Mouse (Mus musculus) megakaryocyte, embryonic 14.5 days (primary cell): ENCODE data around the gene Gm20816. TPM values are rescaled to one million over a fixed set of nuclear protein-coding genes. Genes with fewer than 3 reads are reported as not detected.
"Not testable (repeated sequence)": the region's sequence is repeated elsewhere in the genome, so short reads cannot be mapped to it uniquely, and the experiment has no call there.

Experiments
- H3K27me3 ChIP-seq: replicated peaks from 2 replicates; pipeline ENCODE3; 2012; ENCODE audit warnings: inconsistent platforms
- H3K36me3 ChIP-seq: replicated peaks from 2 replicates; pipeline ENCODE3; 2012; ENCODE audit warnings: low read length, inconsistent platforms, mixed read lengths
- H3K4me1 ChIP-seq: 2 replicates; pipeline ENCODE4 v1.6.1; 2012; ENCODE audit warnings: inconsistent platforms
- H3K4me3 ChIP-seq: replicated peaks from 2 replicates; pipeline ENCODE3; 2012; ENCODE audit warnings: moderate library complexity, mild to moderate bottlenecking, inconsistent platforms
- H3K9me3 ChIP-seq: 2 replicates; pipeline ENCODE4 v1.6.1; 2012; ENCODE audit warnings: inconsistent platforms
- polyA plus RNA-seq: library from polyadenylated mRNA; stranded (reverse); fragments of >175 nt; gene quantifications from 2 replicates; pipeline ENCODE4 v1.2.3, GENCODE M21; 2012; ENCODE audit warnings: low replicate concordance; ENCODE audit not compliant: insufficient read depth

The Gm20816 gene
- polyA plus RNA-seq, result not detected in 2 replicates

- not testable (repeated sequence) for H3K9me3 ChIP-seq, H3K4me1 ChIP-seq, H3K27me3 ChIP-seq, H3K4me3 ChIP-seq, H3K36me3 ChIP-seq
Observed at GRCm38 (mm10) chrY:68537655-68538054, at the start of gene Gm20816. Gm20816 (plus strand) TSS chrY:68537955.

Other genes with a start within 250 kb of the Gm20816 start
- not detected in 2 replicates for gene Gm20937, start 243.1 kb upstream of the Gm20816 start, polyA plus RNA-seq